Comparison of ENCODE assay signal across 17 mouse cellular contexts in genomic region chr11:107407698-107408097, GRCm38 (mm10).
DNase-seq lines count a peak whose midpoint lies in the region; ATAC-seq and TF ChIP-seq lines count a peak whose summit lies in the region.
"Had no signal": no experiment of that assay in that cellular context is flagged by ENCODE, and none has a peak within 500 bp of the region (broad histone marks: within the 10 kb centered on the region; RNA-seq: fewer than 3 reads in every experiment).

No protein-coding gene starts in this region.

- DNase-seq in adrenal gland, adult (ENCODE audit: inconsistent age in 2 of 2, low spot score in 1 of 2) = no peak
- no peak for DNase-seq in left cerebral cortex, postnatal 25 days (ENCODE audit: low spot score in 2 of 2)
- no peak for DNase-seq in right cerebral cortex, adult 18-20 months
- DNase-seq: cerebellum, postnatal 36 days; heart, adult 11 months; kidney, adult 2 months; kidney, postnatal 4 days; right cerebral cortex, postnatal 14 days; thymus, adult 18-20 months had no signal

- H3K27me3 ChIP-seq in E14TG2a.4 (ENCODE audit: insufficient read depth, low read length) = no peaks in the 10 kb centered on the region
- H3K27me3 ChIP-seq in liver, embryonic 12.5 days (replicated peaks) = no peaks in the 10 kb centered on the region
- H3K27me3 ChIP-seq: embryonic facial prominence, embryonic 15.5 days; heart, embryonic 15.5 days; hindbrain, embryonic 13.5 days; limb, embryonic 15.5 days had no signal

- peak; percentile 84 for ATAC-seq in activated CD4-positive, CD25-positive, alpha-beta regulatory T cell, adult 4 months
- ATAC-seq in liver, embryonic 12.5 days = peak; percentile 66
- ATAC-seq in monocyte, adult 5-6 weeks (replicated peaks; ENCODE audit: insufficient number of reproducible peaks, low FRiP score, low TSS enrichment, poor library complexity, severe bottlenecking) = peak; percentile 56

- H3K4me1 ChIP-seq in E14TG2a.4 (replicated peaks; ENCODE audit: low read depth, low read length) = peaks cover 97% of the 10 kb centered on the region
- H3K4me1 ChIP-seq in liver, embryonic 12.5 days = peaks cover 76% of the 10 kb centered on the region

- 13% methylated on average over 9 of the region's 9 CpGs for WGBS in liver, embryonic 12.5 days (ENCODE audit: insufficient replicate concordance)

- no peaks in the 10 kb centered on the region for H3K9me3 ChIP-seq in E14TG2a.4 (ENCODE audit: low read length)
- H3K9me3 ChIP-seq in liver, embryonic 12.5 days (replicated peaks) = no peaks in the 10 kb centered on the region
- H3K9me3 ChIP-seq: embryonic facial prominence, embryonic 15.5 days; heart, embryonic 15.5 days; hindbrain, embryonic 13.5 days; limb, embryonic 15.5 days had no signal

- H3K36me3 ChIP-seq in E14TG2a.4 (ENCODE audit: insufficient read depth, low read length) = no peaks in the 10 kb centered on the region
- H3K36me3 ChIP-seq in liver, embryonic 12.5 days = no peaks in the 10 kb centered on the region
- H3K36me3 ChIP-seq: embryonic facial prominence, embryonic 15.5 days; heart, embryonic 15.5 days; hindbrain, embryonic 13.5 days; limb, embryonic 15.5 days had no signal

- intact Hi-C loops in left cerebral cortex, postnatal 25 days (cut with DNase I) = no loop called here

- peak overlapping the region; percentile 73 for H3K27ac ChIP-seq in liver, embryonic 12.5 days
- H3K27ac ChIP-seq: embryonic facial prominence, embryonic 15.5 days; heart, embryonic 15.5 days; hindbrain, embryonic 13.5 days; limb, embryonic 15.5 days had no signal

- H3K4me3 ChIP-seq in E14TG2a.4 (replicated peaks; ENCODE audit: low read length) = 0 out of 2 replicates have a peak overlapping the region, but pooled peaks have one; percentile 7
- H3K4me3 ChIP-seq in liver, embryonic 12.5 days = peak overlapping the region; percentile 6; the same call in 1 of the 2 replicates
- H3K4me3 ChIP-seq: embryonic facial prominence, embryonic 15.5 days; heart, embryonic 15.5 days; hindbrain, embryonic 13.5 days; limb, embryonic 15.5 days had no signal

- peak overlapping the region; percentile 36; the same call in 1 of the 2 replicates for H3K9ac ChIP-seq in liver, embryonic 12.5 days
- H3K9ac ChIP-seq: embryonic facial prominence, embryonic 15.5 days; heart, embryonic 15.5 days; hindbrain, embryonic 13.5 days; limb, embryonic 15.5 days had no signal

- peak overlapping the region; percentile 51 for H3K4me2 ChIP-seq in liver, embryonic 12.5 days
- H3K4me2 ChIP-seq: embryonic facial prominence, embryonic 15.5 days; heart, embryonic 15.5 days; hindbrain, embryonic 13.5 days; limb, embryonic 15.5 days had no signal

- no peak for TF ChIP-seq CTCF in E14TG2a.4 (conservative IDR thresholded peaks at IDR 0.05; ENCODE audit: low read length)
